Mouse (Mus musculus) cortical plate, adult 2 months (tissue): ENCODE results near the gene Cdc20b. TPM values are rescaled to one million over a fixed set of nuclear protein-coding genes. Genes with fewer than 3 reads are reported as not detected.

ENCODE experiments used
- H3K27ac ChIP-seq: fragments of 200-500 bp; 2 replicates; pipeline ENCODE4 v1.5.1; 2012; ENCODE audit warnings: low read length, control low read depth, inconsistent platforms; ENCODE audit not compliant: insufficient read depth
- H3K4me1 ChIP-seq: fragments of 200-500 bp; 2 replicates; pipeline ENCODE4 v1.6.1; 2011; ENCODE audit warnings: low read length; ENCODE audit not compliant: control insufficient read depth, insufficient read depth
- H3K4me3 ChIP-seq: fragments of 200-500 bp; 2 replicates; pipeline ENCODE4 v1.5.1; 2011; ENCODE audit warnings: mild to moderate bottlenecking, low read length, control low read depth; ENCODE audit not compliant: insufficient read depth
- CTCF ChIP-seq: fragments of 200-500 bp; IDR thresholded peaks from 2 replicates; pipeline ENCODE4 v1.5.1; 2011; ENCODE audit warnings: mild to moderate bottlenecking, control low read depth, low read length; ENCODE audit not compliant: insufficient read depth; ENCODE audit errors: extremely low read depth
- POLR2A ChIP-seq: fragments of 200-500 bp; IDR thresholded peaks from 2 replicates; pipeline ENCODE4 v1.6.1; 2011; ENCODE audit warnings: mild to moderate bottlenecking, low read length, control low read depth; ENCODE audit not compliant: insufficient read depth; ENCODE audit errors: extremely low read depth
- polyA plus RNA-seq: library from polyadenylated mRNA; depleted of rRNA; stranded (reverse); fragments of >200 nt; gene quantifications from 2 replicates; pipeline ENCODE4 v1.2.3, GENCODE M21; 2012

The Cdc20b gene
- polyA plus RNA-seq, 1 experiment: not detected

GRCm38 (mm10) chr13:113022467-113022866 is 12.4 kb upstream of the Cdc20b start:
- no peaks in the 10 kb centered on the region for H3K4me1 ChIP-seq
- no peak overlapping the region for H3K27ac ChIP-seq
- no peak for TF ChIP-seq CTCF
- TF ChIP-seq POLR2A: no peak
- H3K4me3 ChIP-seq: no peak overlapping the region

GRCm38 (mm10) chr13:113023274-113024143 is 11.4 kb upstream of the Cdc20b start:
- Histone ChIP-seq H3K4me3 (no peak overlapping the region), H3K4me1 (no peaks in the 10 kb centered on the region), H3K27ac (no peak overlapping the region)
- TF ChIP-seq CTCF (no peak), POLR2A (no peak)

- no peak overlapping the region for H3K27ac ChIP-seq
- no peaks in the 10 kb centered on the region for H3K4me1 ChIP-seq
- no peak for TF ChIP-seq CTCF
- no peak for TF ChIP-seq POLR2A
- peak overlapping the region; percentile 33; the same call in 1 of the 2 replicates for H3K4me3 ChIP-seq
These were observed 3.6 kb upstream of the Cdc20b start for GRCm38 (mm10) chr13:113031351-113031750.

GRCm38 (mm10) chr13:113031792-113032571 is 2.9 kb upstream of the Cdc20b start:
- Histone ChIP-seq H3K27ac (no peak overlapping the region), H3K4me1 (no peaks in the 10 kb centered on the region), H3K4me3 (peak overlapping the region; percentile 33)
- TF ChIP-seq CTCF (no peak), POLR2A (no peak)

GRCm38 (mm10) chr13:113032831-113033230 is 2.1 kb upstream of the Cdc20b start:
- no peak overlapping the region for H3K27ac ChIP-seq
- no peak overlapping the region for H3K4me3 ChIP-seq
- TF ChIP-seq POLR2A: no peak
- no peaks in the 10 kb centered on the region for H3K4me1 ChIP-seq

- Histone ChIP-seq H3K4me3 (peak overlapping the region; percentile 19; the same call in 1 of the 2 replicates), H3K4me1 (no peaks in the 10 kb centered on the region), H3K27ac (no peak overlapping the region)
- no peak for TF ChIP-seq POLR2A
These were observed 532 bp upstream of the Cdc20b start for GRCm38 (mm10) chr13:113034271-113034886.

- no peak overlapping the region for H3K27ac ChIP-seq
- TF ChIP-seq CTCF (peak; percentile 80), POLR2A (no peak)
- H3K4me1 ChIP-seq: no peaks in the 10 kb centered on the region
- H3K4me3 ChIP-seq: no peak overlapping the region
These were observed 941 bp downstream of the Cdc20b start for GRCm38 (mm10) chr13:113035852-113036251.

DNA sequence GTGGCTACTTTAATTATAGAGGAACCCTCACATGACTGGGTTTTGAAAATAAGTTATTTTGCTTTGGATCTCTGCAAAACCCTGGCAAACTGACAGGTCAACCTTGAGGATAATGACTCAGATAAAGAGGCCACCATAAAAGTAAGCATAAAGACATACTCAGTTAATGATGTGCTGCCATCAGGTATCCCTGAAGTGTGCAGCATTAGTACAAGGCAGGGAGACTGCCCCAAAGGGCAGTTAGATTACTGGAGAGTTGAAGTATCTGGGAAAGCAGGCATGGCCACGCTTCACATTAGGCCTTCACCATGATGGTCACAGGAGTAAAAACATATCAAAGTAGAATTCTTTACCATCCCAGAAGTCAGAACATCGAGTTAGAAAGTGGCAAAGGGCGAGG is 10.0 kb downstream of the Cdc20b start:
- Histone ChIP-seq H3K4me1 (no peaks in the 10 kb centered on the region), H3K4me3 (no peak overlapping the region; the same call in 1 of the 2 replicates), H3K27ac (no peak overlapping the region)
- no peak for TF ChIP-seq POLR2A
- no peak for TF ChIP-seq CTCF

GRCm38 (mm10) chr13:113045458-113046110 is 10.7 kb downstream of the Cdc20b start:
- H3K4me3 ChIP-seq: peak overlapping the region; percentile 27; the same call in 1 of the 2 replicates
- no peak for TF ChIP-seq POLR2A
- no peak for TF ChIP-seq CTCF
- no peaks in the 10 kb centered on the region for H3K4me1 ChIP-seq
- no peak overlapping the region for H3K27ac ChIP-seq
